Mouse (Mus musculus): ENCODE measurements around the gene Tedc2.

The Tedc2 gene

GRCm38 (mm10) chr17:24207768-24208640 lies 12.6 kb downstream of the Tedc2 start:
- ChIA-PET CTCF (interaction anchor here (0.5 to 2.5 kb wide), 10 partner anchors 10 to 229 kb away, joined by 3 to 6 read pairs (median 4); partner anchors contain the start of genes Ccnf (in 1 of the 4) and Tedc2 (in 1 of the 4)), POLR2A (interaction anchor here (0.8 to 18.4 kb wide), 34 partner anchors 8 to 144 kb away, joined by 3 to 342 read pairs (median 8); partner anchors contain the start of genes Tedc2 (in 4 of the 4), Amdhd2 (in 2 of the 4), Ccnf (in 2 of the 4) and Abca3 (in 1 of the 4))

GRCm38 (mm10) chr17:24206451-24207351 lies 13.9 kb downstream of the Tedc2 start:
- CTCF ChIA-PET, result interaction anchor here in 3 of 4 experiments (0.5 to 2.5 kb wide), 21 partner anchors 11 to 1862 kb away, joined by 3 to 7 read pairs (median 3); partner anchors contain the start of genes Ccnf (in 1 of the 3), Mlst8 (in 1 of the 3), Rab11fip3 (in 1 of the 3) and Tedc2 (in 1 of the 3)
- POLR2A ChIA-PET, result interaction anchor here (0.5 to 18.4 kb wide), 49 partner anchors 8 to 406 kb away, joined by 3 to 342 read pairs (median 5); partner anchors contain the start of genes Tedc2 (in 4 of the 4), Amdhd2 (in 3 of the 4), Atp6v0c (in 2 of the 4) and Ccnf (in 2 of the 4)

- ChIA-PET CTCF (interaction anchor here in 2 of 4 experiments (0.6 to 2.0 kb wide), 8 partner anchors 10 to 273 kb away, joined by 3 to 7 read pairs (median 3); partner anchors contain the start of genes Mlst8 (in 1 of the 2) and Tedc2 (in 1 of the 2)), POLR2A (interaction anchor here (0.6 to 18.4 kb wide), 36 partner anchors 7 to 322 kb away, joined by 3 to 342 read pairs (median 6); partner anchors contain the start of genes Amdhd2 (in 3 of the 4), Atp6v0c (in 2 of the 4), Ccnf (in 2 of the 4) and Tedc2 (in 2 of the 4))
Observed at GRCm38 (mm10) chr17:24205908-24206361, 14.7 kb downstream of the Tedc2 start.

- CTCF ChIA-PET, result interaction anchor here in 1 of 4 experiments (1.8 kb wide), 1 partner anchor 11 kb away, joined by 7 read pairs; no protein-coding TSS in a partner anchor
- POLR2A ChIA-PET, result interaction anchor here in 3 of 4 experiments (0.6 to 18.4 kb wide), 23 partner anchors 7 to 68 kb away, joined by 3 to 342 read pairs (median 8); partner anchors contain the start of genes Amdhd2 (in 2 of the 3), Ccnf (in 2 of the 3), Tedc2 (in 2 of the 3) and Atp6v0c (in 1 of the 3)
Observed at GRCm38 (mm10) chr17:24205284-24205888, 15.3 kb downstream of the Tedc2 start, which contains the start of gene Tbc1d24. TSS of gene Tbc1d24 (minus strand) at chr17:24205562.

- ChIA-PET CTCF (interaction anchor here in 2 of 4 experiments (0.6 to 1.2 kb wide), 2 partner anchors 23 to 32 kb away, joined by 3 read pairs; no protein-coding TSS in a partner anchor), POLR2A (interaction anchor here in 3 of 4 experiments (0.6 to 18.4 kb wide), 20 partner anchors 9 to 54 kb away, joined by 3 to 342 read pairs (median 5); partner anchors contain the start of genes Amdhd2 (in 2 of the 3), Ccnf (in 2 of the 3), Tedc2 (in 2 of the 3) and Atp6v0c (in 1 of the 3))
Observed at GRCm38 (mm10) chr17:24204846-24205245, 15.8 kb downstream of the Tedc2 start.

- POLR2A ChIA-PET, result interaction anchor here (0.7 to 18.4 kb wide), 51 partner anchors 7 to 324 kb away, joined by 3 to 342 read pairs (median 5); partner anchors contain the start of genes Tedc2 (in 4 of the 4), Amdhd2 (in 2 of the 4), Atp6v0c (in 2 of the 4) and Ccnf (in 2 of the 4)
- CTCF ChIA-PET, result interaction anchor here (0.6 to 1.8 kb wide), 9 partner anchors 10 to 513 kb away, joined by 3 to 5 read pairs (median 3); partner anchors contain the start of genes Prss32 (in 1 of the 4) and Prss41 (in 1 of the 4)
Observed at GRCm38 (mm10) chr17:24203611-24204534, 16.8 kb downstream of the Tedc2 start.

- ChIA-PET POLR2A (interaction anchor here (0.5 to 18.4 kb wide), 51 partner anchors 8 to 344 kb away, joined by 3 to 342 read pairs (median 5); partner anchors contain the start of genes Ccnf (in 3 of the 4), Tedc2 (in 3 of the 4), Amdhd2 (in 2 of the 4) and Atp6v0c (in 2 of the 4)), CTCF (interaction anchor here in 2 of 4 experiments (0.6 to 1.8 kb wide), 12 partner anchors 10 to 514 kb away, joined by 3 to 7 read pairs (median 3); partner anchors contain the start of genes Ccnf (in 1 of the 2), Prss32 (in 1 of the 2) and Prss41 (in 1 of the 2))
Observed at GRCm38 (mm10) chr17:24203068-24203467, 17.6 kb downstream of the Tedc2 start.

- POLR2A ChIA-PET, result interaction anchor here in 2 of 4 experiments (1.0 to 18.4 kb wide), 20 partner anchors 8 to 63 kb away, joined by 3 to 342 read pairs (median 13); partner anchors contain the start of genes Tedc2 (in 2 of the 2), Amdhd2 (in 1 of the 2), Atp6v0c (in 1 of the 2) and Ntn3 (in 1 of the 2)
Observed at GRCm38 (mm10) chr17:24201092-24201491, 19.6 kb downstream of the Tedc2 start.

GRCm38 (mm10) chr17:24199741-24200140 lies 20.9 kb downstream of the Tedc2 start:
- ChIA-PET CTCF (interaction anchor here (0.5 to 1.3 kb wide), 8 partner anchors 12 to 356 kb away, joined by 3 to 8 read pairs (median 3); partner anchors contain the start of genes Abca3 (in 1 of the 4) and Tedc2 (in 1 of the 4)), POLR2A (interaction anchor here (0.6 to 18.4 kb wide), 34 partner anchors 8 to 433 kb away, joined by 3 to 342 read pairs (median 5); partner anchors contain the start of genes Ccnf (in 3 of the 4), Ntn3 (in 3 of the 4), Amdhd2 (in 2 of the 4) and Atp6v0c (in 2 of the 4))

More at GRCm38 (mm10) chr17:24201092-24201491, 19.6 kb downstream of the Tedc2 start:
- CTCF ChIA-PET, result no interaction called here

- POLR2A ChIA-PET, result interaction anchor here (0.6 to 18.4 kb wide), 38 partner anchors 8 to 433 kb away, joined by 3 to 342 read pairs (median 5); partner anchors contain the start of genes Ccnf (in 3 of the 4), Ntn3 (in 3 of the 4), Amdhd2 (in 2 of the 4) and Atp6v0c (in 2 of the 4)
- CTCF ChIA-PET, result interaction anchor here (0.5 to 1.3 kb wide), 7 partner anchors 12 to 153 kb away, joined by 3 to 8 read pairs (median 3); partner anchors contain the start of genes Abca3 (in 1 of the 4) and Tedc2 (in 1 of the 4)
Observed at GRCm38 (mm10) chr17:24199252-24199651, 21.4 kb downstream of the Tedc2 start.

GRCm38 (mm10) chr17:24197032-24197824 lies 23.4 kb downstream of the Tedc2 start:
- CTCF ChIA-PET, result no interaction called here
- POLR2A ChIA-PET, result interaction anchor here in 2 of 4 experiments (1.4 to 18.4 kb wide), 9 partner anchors 10 to 33 kb away, joined by 3 to 342 read pairs (median 10); partner anchors contain the start of genes Amdhd2 (in 2 of the 2), Atp6v0c (in 2 of the 2), Tedc2 (in 2 of the 2) and Ntn3 (in 1 of the 2)

GRCm38 (mm10) chr17:24195349-24195748 lies 25.3 kb downstream of the Tedc2 start:
- ChIA-PET POLR2A (interaction anchor here (0.6 to 2.9 kb wide), 13 partner anchors 8 to 260 kb away, joined by 3 to 10 read pairs (median 5); partner anchors contain the start of genes Tedc2 (in 2 of the 4), Ntn3 (in 1 of the 4) and Rnps1 (in 1 of the 4)), CTCF (interaction anchor here in 1 of 4 experiments (0.7 to 1.2 kb wide), 3 partner anchors 11 to 22 kb away, joined by 3 to 4 read pairs (median 3); no protein-coding TSS in a partner anchor)

GRCm38 (mm10) chr17:24193769-24194168 lies 26.9 kb downstream of the Tedc2 start:
- CTCF ChIA-PET, result interaction anchor here in 3 of 4 experiments (0.6 to 1.6 kb wide), 7 partner anchors 9 to 25 kb away, joined by 3 to 7 read pairs (median 4); no protein-coding TSS in a partner anchor
- POLR2A ChIA-PET, result interaction anchor here (0.5 to 3.6 kb wide), 38 partner anchors 8 to 334 kb away, joined by 3 to 24 read pairs (median 4); partner anchors contain the start of genes Tedc2 (in 3 of the 4), Ccnf (in 2 of the 4), Ntn3 (in 2 of the 4) and Amdhd2 (in 1 of the 4)

Data from embryonic stem cell, embryonic (primary cell).